Mouse (Mus musculus): Measurements from ENCODE around the gene Arl6ip5. TPM values are rescaled to one million over a fixed set of nuclear protein-coding genes. Genes with fewer than 3 reads are reported as not detected.

The Arl6ip5 gene
- polyA plus RNA-seq, 1 experiment, result 79.7 TPM

- DNase-seq (ENCODE audit: low read depth), result no peak
These were observed 62.7 kb downstream of the Arl6ip5 start for GRCm38 (mm10) chr6:97273058-97273710.

GRCm38 (mm10) chr6:97273777-97274176, 63.3 kb downstream of the Arl6ip5 start:
- no peak for DNase-seq (ENCODE audit: low read depth)

DNA sequence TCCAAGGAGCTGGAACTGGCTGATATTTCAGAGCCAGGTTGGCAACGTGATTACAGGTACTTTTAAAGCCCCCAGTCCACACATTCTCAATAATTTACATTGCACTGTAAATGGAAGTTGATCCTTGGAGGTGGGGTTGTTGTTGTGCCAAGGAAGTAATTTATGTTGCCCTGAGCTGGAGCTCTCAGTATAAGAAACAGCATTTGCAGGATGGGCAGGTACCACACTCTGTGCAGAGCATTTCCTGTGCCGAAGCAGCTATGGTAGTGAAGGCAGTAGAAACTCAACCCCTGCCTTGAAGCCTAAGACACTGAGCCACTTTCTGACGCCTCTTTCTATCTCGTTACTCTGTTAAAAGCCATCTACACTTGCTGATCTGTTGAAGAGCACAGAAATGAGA, 65.3 kb downstream of the Arl6ip5 start:
- no peak for DNase-seq (ENCODE audit: low read depth)

GRCm38 (mm10) chr6:97276366-97276765, 65.9 kb downstream of the Arl6ip5 start:
- no peak for DNase-seq (ENCODE audit: low read depth)

DNA sequence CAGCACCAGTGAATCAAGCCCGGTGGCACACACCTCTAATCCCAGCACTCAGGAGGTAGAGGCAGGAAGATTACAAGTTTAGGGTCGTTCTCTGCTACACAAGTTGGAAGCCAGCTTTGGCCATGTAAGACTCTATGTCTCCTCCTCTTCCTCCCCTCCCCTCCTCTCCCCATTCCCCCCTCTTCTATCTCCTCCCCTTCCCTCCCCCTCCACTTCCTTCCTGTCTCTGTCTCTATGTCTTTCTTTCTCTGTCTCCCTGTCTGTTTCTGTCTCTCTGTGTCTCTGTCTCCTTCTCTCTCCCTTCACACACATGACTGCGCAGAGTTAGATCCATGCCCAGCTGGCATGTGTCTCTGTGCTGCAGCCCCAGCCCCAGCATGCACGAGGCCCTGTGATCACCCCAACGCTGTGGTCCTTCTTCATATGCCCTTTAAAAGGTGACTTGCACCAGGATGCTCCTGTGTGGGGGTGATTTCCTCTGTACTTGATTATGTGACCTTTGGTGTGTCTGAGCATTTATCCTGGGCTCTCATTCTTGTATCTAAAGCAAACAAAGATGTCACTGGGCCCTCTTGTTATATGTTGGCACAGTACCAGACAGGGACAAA, 66.5 kb downstream of the Arl6ip5 start:
- no peak for DNase-seq (ENCODE audit: low read depth)

- no peak for DNase-seq (ENCODE audit: low read depth)
These were observed 67.7 kb downstream of the Arl6ip5 start for GRCm38 (mm10) chr6:97278014-97278787.

- no peak for DNase-seq (ENCODE audit: low read depth)
These were observed 68.4 kb downstream of the Arl6ip5 start for GRCm38 (mm10) chr6:97278878-97279277.

Other genes with a start within 250 kb of the Arl6ip5 start
- gene Fam19a4, start 150.3 kb upstream of the Arl6ip5 start, polyA plus RNA-seq (2012; rRNA removed), result not detected in 2 replicates
- 13.7 and 14.9 TPM in 2 replicates for gene Eogt, start 61.5 kb upstream of the Arl6ip5 start, polyA plus RNA-seq (2012; rRNA removed)
- gene Tmf1, start 31.6 kb upstream of the Arl6ip5 start, polyA plus RNA-seq (2012; rRNA removed), result 5.5 and 8.5 TPM in 2 replicates
- gene Uba3, start 5.0 kb upstream of the Arl6ip5 start, polyA plus RNA-seq (2012; rRNA removed), result 16.3 and 21.2 TPM in 2 replicates
- gene Lmod3, start 42.1 kb downstream of the Arl6ip5 start, polyA plus RNA-seq (2012; rRNA removed), result 0.06 and 0.11 TPM in 2 replicates